Comparison of ENCODE assay signal across 8 mouse cellular contexts in genomic region chr11:116106963-116107776, GRCm38 (mm10). TPM values are rescaled to one million over a fixed set of nuclear protein-coding genes. Genes with fewer than 3 reads are reported as not detected.
DNase-seq lines count a peak whose midpoint lies in the region; ATAC-seq and TF ChIP-seq lines count a peak whose summit lies in the region.

No protein-coding gene starts in this region.

- H3K27ac ChIP-seq in liver, adult 2 months (replicated peaks; ENCODE audit: insufficient read depth, low read depth, low read length), result no peak overlapping the region
- no peak overlapping the region for H3K27ac ChIP-seq in embryonic facial prominence, embryonic 15.5 days (replicated peaks)
- peak overlapping the region; percentile 81 for H3K27ac ChIP-seq in kidney, postnatal 0 days
- H3K27ac ChIP-seq in small intestine, adult 2 months (ENCODE audit: insufficient read depth, low read depth, low read length), result no peak overlapping the region

- H3K79me2 ChIP-seq in liver, adult 2 months (ENCODE audit: control insufficient read depth, insufficient read depth, low read length), result peaks cover 2% of the 10 kb centered on the region; the same call in 1 of the 2 replicates

- H3K9me3 ChIP-seq in embryonic facial prominence, embryonic 15.5 days (replicated peaks), result no peaks in the 10 kb centered on the region
- H3K9me3 ChIP-seq in kidney, postnatal 0 days (replicated peaks; ENCODE audit: low read length), result no peaks in the 10 kb centered on the region

- intact Hi-C loops in left cerebral cortex, postnatal 36 days (cut with DNase I), result no loop called here
- intact Hi-C loops in left cerebral cortex, postnatal 10 days (cut with DNase I), result no loop called here

- 0 out of 2 replicates have a peak, but pooled peaks have one; percentile 3 for TF ChIP-seq POLR2A in liver, adult 2 months (IDR thresholded peaks at IDR 0.05; ENCODE audit: extremely low read depth, insufficient read depth, low read length)
- TF ChIP-seq POLR2A in small intestine, adult 2 months (IDR thresholded peaks at IDR 0.05; ENCODE audit: low read depth, low read length), result no peak

- peak overlapping the region; percentile 79 for H3K4me2 ChIP-seq in embryonic facial prominence, embryonic 15.5 days (replicated peaks)
- H3K4me2 ChIP-seq in kidney, postnatal 0 days (ENCODE audit: low read length), result peak overlapping the region; percentile 84

- DNase-seq in liver, adult 2 months (ENCODE audit: extremely low read depth, low read depth, low spot score), result no peak
- DNase-seq in liver, result no peak
- no peak for DNase-seq in kidney, postnatal 0 days (ENCODE audit: low spot score)
- DNase-seq in adrenal gland, adult 18-20 months (ENCODE audit: low spot score in 2 of 2), result no peak
- no peak for DNase-seq in left cerebral cortex, postnatal 36 days (ENCODE audit: low spot score in 2 of 2)
- DNase-seq in left cerebral cortex, postnatal 10 days (ENCODE audit: extremely low spot score in 1 of 2, low spot score in 2 of 2), result no peak

- ATAC-seq in embryonic facial prominence, embryonic 15.5 days (ENCODE audit: insufficient number of reproducible peaks, low FRiP score, low TSS enrichment, low read depth), result no peak
- no peak for ATAC-seq in kidney, postnatal 0 days (replicated peaks; ENCODE audit: low FRiP score, low read depth)

- H3K27me3 ChIP-seq in liver, adult 2 months (ENCODE audit: control insufficient read depth, insufficient read depth, low read length), result no peaks in the 10 kb centered on the region
- peaks cover 62% of the 10 kb centered on the region for H3K27me3 ChIP-seq in embryonic facial prominence, embryonic 15.5 days
- no peaks in the 10 kb centered on the region for H3K27me3 ChIP-seq in kidney, postnatal 0 days (ENCODE audit: insufficient read depth, low read length)
- peaks cover 18% of the 10 kb centered on the region for H3K27me3 ChIP-seq in small intestine, adult 2 months (ENCODE audit: control insufficient read depth, insufficient read depth, low read length)

- H3K4me3 ChIP-seq in liver, adult 2 months (ENCODE audit: insufficient read depth, low read depth, low read length), result peak overlapping the region; percentile 20; the same call in 1 of the 2 replicates
- peak overlapping the region; percentile 50 for H3K4me3 ChIP-seq in embryonic facial prominence, embryonic 15.5 days (replicated peaks)
- peak overlapping the region; percentile 58 for H3K4me3 ChIP-seq in kidney, postnatal 0 days (replicated peaks; ENCODE audit: low read depth, low read length)
- peak overlapping the region; percentile 80 for H3K4me3 ChIP-seq in small intestine, adult 2 months (ENCODE audit: low read depth, low read length)

- TF ChIP-seq CTCF in liver, adult 2 months (IDR thresholded peaks at IDR 0.05; ENCODE audit: low read depth, low read length), result no peak
- TF ChIP-seq CTCF in kidney, postnatal 0 days (IDR thresholded peaks at IDR 0.05; ENCODE audit: low read depth), result peak; percentile 48; the same call in 1 of the 2 replicates
- no peak for TF ChIP-seq CTCF in small intestine, adult 2 months (IDR thresholded peaks at IDR 0.05; ENCODE audit: extremely low read depth, insufficient read length, insufficient replicate concordance, low read depth, low read length)

- H3K4me1 ChIP-seq in liver, adult 2 months (ENCODE audit: control insufficient read depth, insufficient read depth, low read length), result peaks cover 27% of the 10 kb centered on the region
- H3K4me1 ChIP-seq in embryonic facial prominence, embryonic 15.5 days, result peaks cover 72% of the 10 kb centered on the region
- peaks cover 49% of the 10 kb centered on the region for H3K4me1 ChIP-seq in kidney, postnatal 0 days (replicated peaks; ENCODE audit: insufficient read depth, low read length)
- peaks cover 28% of the 10 kb centered on the region for H3K4me1 ChIP-seq in small intestine, adult 2 months (ENCODE audit: control insufficient read depth, insufficient read depth, insufficient read length, low read length)

- H3K36me3 ChIP-seq in liver, adult 2 months (ENCODE audit: control insufficient read depth, insufficient read depth, low read length), result no peaks in the 10 kb centered on the region
- no peaks in the 10 kb centered on the region for H3K36me3 ChIP-seq in embryonic facial prominence, embryonic 15.5 days
- no peaks in the 10 kb centered on the region; the same call in 1 of the 2 replicates for H3K36me3 ChIP-seq in kidney, postnatal 0 days (ENCODE audit: insufficient read depth, low read length)
- no peaks in the 10 kb centered on the region for H3K36me3 ChIP-seq in small intestine, adult 2 months (ENCODE audit: control insufficient read depth, insufficient read depth, low read length)

- 63% methylated on average over 14 of the region's 14 CpGs for WGBS in liver, adult 2 months
- WGBS in embryonic facial prominence, embryonic 15.5 days, result 20% methylated on average over 14 of the region's 14 CpGs
- 22% methylated on average over 14 of the region's 14 CpGs for WGBS in kidney, postnatal 0 days
- WGBS in small intestine, adult 2 months, result 54% methylated on average over 14 of the region's 14 CpGs

- H3K9ac ChIP-seq in liver, adult 2 months (ENCODE audit: low read depth, low read length), result peak overlapping the region; percentile 23; the same call in 1 of the 2 replicates
- no peak overlapping the region for H3K9ac ChIP-seq in embryonic facial prominence, embryonic 15.5 days
- H3K9ac ChIP-seq in kidney, postnatal 0 days (ENCODE audit: low read depth, low read length), result peak overlapping the region; percentile 73; the same call in 1 of the 2 replicates

RNA-seq across cellular contexts. Expression of gene Trim47, which starts 19.8 kb away (rescaled TPM):
- 2.9 and 6.6 TPM in 2 replicates for total RNA-seq in liver, adult 2 months (2014; rRNA removed)
- 4.2 and 4.6 TPM in 2 replicates for polyA plus RNA-seq in liver, adult 2 months (2012; rRNA removed)
- 25.1 and 27.6 TPM in 2 replicates for polyA plus RNA-seq in embryonic facial prominence, embryonic 15.5 days (2015; fragmentation: Nextera tagmentation; extraction: Ambion mirVana)
- polyA plus RNA-seq in kidney, postnatal 0 days (2015; fragmentation: Nextera tagmentation; extraction: Ambion mirVana), result 40.8 and 41.7 TPM in 2 replicates
- polyA plus RNA-seq in small intestine, adult 2 months (2012; rRNA removed), result 28.3 and 28.5 TPM in 2 replicates
- total RNA-seq in adrenal gland, adult 18-20 months (2021), result 10 to 100 TPM; 14.6 to 23.5 TPM
- total RNA-seq in left cerebral cortex, postnatal 36 days (2021), result 1 to 10 TPM; 7.0 to 9.6 TPM
- 1 to 10 TPM; 6.2 to 7.9 TPM for total RNA-seq in left cerebral cortex, postnatal 10 days (2021)

RNA-seq across cellular contexts. Expression of gene Wbp2, which starts 20.4 kb away (rescaled TPM):
- 14.8 and 24.8 TPM in 2 replicates for total RNA-seq in liver, adult 2 months (2014; rRNA removed)
- polyA plus RNA-seq in liver, adult 2 months (2012; rRNA removed), result 166 and 179 TPM in 2 replicates
- 68.6 and 90.8 TPM in 2 replicates for polyA plus RNA-seq in embryonic facial prominence, embryonic 15.5 days (2015; fragmentation: Nextera tagmentation; extraction: Ambion mirVana)
- 121 and 125 TPM in 2 replicates for polyA plus RNA-seq in kidney, postnatal 0 days (2015; fragmentation: Nextera tagmentation; extraction: Ambion mirVana)
- 139 and 334 TPM in 2 replicates for polyA plus RNA-seq in small intestine, adult 2 months (2012; rRNA removed)
- total RNA-seq in adrenal gland, adult 18-20 months (2021), result 100 to 1,000 TPM; 163 to 187 TPM
- total RNA-seq in left cerebral cortex, postnatal 36 days (2021), result 100 to 1,000 TPM; 388 to 420 TPM
- total RNA-seq in left cerebral cortex, postnatal 10 days (2021), result 100 to 1,000 TPM; 229 to 234 TPM

RNA-seq across cellular contexts. Expression of gene Trim65, which starts 23.8 kb away (rescaled TPM):
- total RNA-seq in liver, adult 2 months (2014; rRNA removed), result 3.9 and 5.8 TPM in 2 replicates
- polyA plus RNA-seq in liver, adult 2 months (2012; rRNA removed), result 7.7 and 8.3 TPM in 2 replicates
- polyA plus RNA-seq in embryonic facial prominence, embryonic 15.5 days (2015; fragmentation: Nextera tagmentation; extraction: Ambion mirVana), result 5.2 and 6.1 TPM in 2 replicates
- polyA plus RNA-seq in kidney, postnatal 0 days (2015; fragmentation: Nextera tagmentation; extraction: Ambion mirVana), result 3.1 and 3.3 TPM in 2 replicates
- 11.9 and 13.3 TPM in 2 replicates for polyA plus RNA-seq in small intestine, adult 2 months (2012; rRNA removed)
- 10 to 100 TPM; 12.9 to 13.1 TPM for total RNA-seq in adrenal gland, adult 18-20 months (2021)
- total RNA-seq in left cerebral cortex, postnatal 36 days (2021), result 1 to 10 TPM; 7.2 to 8.4 TPM
- 1 to 10 TPM; 6.2 to 6.6 TPM for total RNA-seq in left cerebral cortex, postnatal 10 days (2021)

RNA-seq across cellular contexts. Expression of gene Unc13d, which starts 29.4 kb away (rescaled TPM):
- total RNA-seq in liver, adult 2 months (2014; rRNA removed), result 0.37 and 0.87 TPM in 2 replicates
- polyA plus RNA-seq in liver, adult 2 months (2012; rRNA removed), result 0.54 and 1.4 TPM in 2 replicates
- polyA plus RNA-seq in embryonic facial prominence, embryonic 15.5 days (2015; fragmentation: Nextera tagmentation; extraction: Ambion mirVana), result 4.3 and 4.8 TPM in 2 replicates
- polyA plus RNA-seq in kidney, postnatal 0 days (2015; fragmentation: Nextera tagmentation; extraction: Ambion mirVana), result 0.54 and 0.75 TPM in 2 replicates
- 5.8 and 7.1 TPM in 2 replicates for polyA plus RNA-seq in small intestine, adult 2 months (2012; rRNA removed)
- 1 to 10 TPM; 1.0 to 1.3 TPM for total RNA-seq in adrenal gland, adult 18-20 months (2021)
- 1 to 10 TPM in 1 of 2 experiments, under 1 TPM in 1; 0.93 to 1.0 TPM for total RNA-seq in left cerebral cortex, postnatal 36 days (2021)
- 1 to 10 TPM in 1 of 2 experiments, under 1 TPM in 1; 0.63 to 1.2 TPM for total RNA-seq in left cerebral cortex, postnatal 10 days (2021)

RNA-seq across cellular contexts. Expression of gene Mrpl38, which starts 31.5 kb away (rescaled TPM):
- total RNA-seq in liver, adult 2 months (2014; rRNA removed), result 26.4 and 40.2 TPM in 2 replicates
- 63.7 and 77.7 TPM in 2 replicates for polyA plus RNA-seq in liver, adult 2 months (2012; rRNA removed)
- polyA plus RNA-seq in embryonic facial prominence, embryonic 15.5 days (2015; fragmentation: Nextera tagmentation; extraction: Ambion mirVana), result 86.9 and 93.7 TPM in 2 replicates
- polyA plus RNA-seq in kidney, postnatal 0 days (2015; fragmentation: Nextera tagmentation; extraction: Ambion mirVana), result 81.1 and 89.8 TPM in 2 replicates
- 36.4 and 40.1 TPM in 2 replicates for polyA plus RNA-seq in small intestine, adult 2 months (2012; rRNA removed)
- 100 to 1,000 TPM; 106 to 115 TPM for total RNA-seq in adrenal gland, adult 18-20 months (2021)
- total RNA-seq in left cerebral cortex, postnatal 36 days (2021), result 10 to 100 TPM; 58.3 to 62.1 TPM
- 10 to 100 TPM; 52.2 to 54.6 TPM for total RNA-seq in left cerebral cortex, postnatal 10 days (2021)

Comparison
In these comparisons a context has a peak if more than half of its experiments do, and no peak if none do; other contexts are left out.
1. H3K4me3 ChIP-seq: peak in every context shown above with its lines; median percentile 80 in small intestine, adult 2 months; 58 in kidney, postnatal 0 days; 50 in embryonic facial prominence, embryonic 15.5 days; 20 in liver, adult 2 months.